26 mouse cellular contexts compared by ENCODE assay signal in genomic region chr17:55821566-55821965, GRCm38 (mm10). TPM values are rescaled to one million over a fixed set of nuclear protein-coding genes. Genes with fewer than 3 reads are reported as not detected.
"Had no signal": no experiment of that assay in that cellular context is flagged by ENCODE, and none has a peak within 500 bp of the region (broad histone marks: within the 10 kb centered on the region; RNA-seq: fewer than 3 reads in every experiment).

No protein-coding gene starts in this region.

- ATAC-seq: forebrain, embryonic 13.5 days; forebrain, embryonic 14.5 days; forebrain, embryonic 15.5 days; forebrain, embryonic 16.5 days; forebrain, postnatal 0 days had no signal

- H3K27me3 ChIP-seq: embryonic facial prominence, embryonic 12.5 days; embryonic facial prominence, embryonic 13.5 days; embryonic facial prominence, embryonic 15.5 days; forebrain, embryonic 12.5 days; forebrain, embryonic 13.5 days; forebrain, embryonic 15.5 days had no signal

- H3K4me2 ChIP-seq: embryonic facial prominence, embryonic 12.5 days; embryonic facial prominence, embryonic 13.5 days; embryonic facial prominence, embryonic 15.5 days; forebrain, embryonic 12.5 days; forebrain, embryonic 13.5 days; forebrain, embryonic 15.5 days had no signal

- H3K9me3 ChIP-seq: embryonic facial prominence, embryonic 10.5 days; embryonic facial prominence, embryonic 12.5 days; embryonic facial prominence, embryonic 13.5 days; embryonic facial prominence, embryonic 15.5 days; forebrain, embryonic 10.5 days; forebrain, embryonic 13.5 days; forebrain, embryonic 15.5 days; heart, embryonic 10.5 days had no signal

- H3K9ac ChIP-seq: embryonic facial prominence, embryonic 12.5 days; embryonic facial prominence, embryonic 13.5 days; embryonic facial prominence, embryonic 15.5 days; forebrain, embryonic 12.5 days; forebrain, embryonic 13.5 days; forebrain, embryonic 15.5 days; forebrain, postnatal 0 days had no signal

- H3K4me3 ChIP-seq: embryonic facial prominence, embryonic 10.5 days; embryonic facial prominence, embryonic 12.5 days; embryonic facial prominence, embryonic 13.5 days; embryonic facial prominence, embryonic 15.5 days; erythroblast, embryonic 14.5 days; forebrain, embryonic 10.5 days; forebrain, embryonic 12.5 days; forebrain, embryonic 13.5 days; forebrain, embryonic 15.5 days; gastrocnemius, adult 2 months; heart, adult 2 months; heart, embryonic 10.5 days had no signal

- H3K27ac ChIP-seq: embryonic facial prominence, embryonic 10.5 days; embryonic facial prominence, embryonic 12.5 days; embryonic facial prominence, embryonic 13.5 days; embryonic facial prominence, embryonic 15.5 days; forebrain, embryonic 10.5 days; forebrain, embryonic 12.5 days; forebrain, embryonic 13.5 days; forebrain, embryonic 15.5 days; gastrocnemius, adult 2 months; heart, adult 2 months; heart, embryonic 10.5 days had no signal

- H3K4me1 ChIP-seq: embryonic facial prominence, embryonic 10.5 days; embryonic facial prominence, embryonic 12.5 days; embryonic facial prominence, embryonic 13.5 days; embryonic facial prominence, embryonic 15.5 days; forebrain, embryonic 10.5 days; forebrain, embryonic 12.5 days; forebrain, embryonic 13.5 days; forebrain, embryonic 15.5 days; heart, embryonic 10.5 days had no signal

- DNase-seq: cerebellum, postnatal 10 days; cerebellum, postnatal 14 days; cerebellum, postnatal 25 days; cerebellum, postnatal 36 days; embryo, embryonic 11 days; forebrain, postnatal 0 days; gastrocnemius, adult 2 months; gastrocnemius, postnatal 10 days; gastrocnemius, postnatal 14 days; gastrocnemius, postnatal 25 days; gastrocnemius, postnatal 36 days; heart, adult 11 months; heart, adult 18-20 months; heart, adult 2 months had no signal

- H3K36me3 ChIP-seq: embryonic facial prominence, embryonic 10.5 days; embryonic facial prominence, embryonic 12.5 days; embryonic facial prominence, embryonic 13.5 days; embryonic facial prominence, embryonic 15.5 days; forebrain, embryonic 10.5 days; forebrain, embryonic 12.5 days; forebrain, embryonic 15.5 days; heart, embryonic 10.5 days had no signal

RNA-seq across cellular contexts. Expression of gene Zfp119a, which starts 57.2 kb away (rescaled TPM):
- polyA plus RNA-seq: erythroblast, embryonic 14.5 days had no signal
